Mouse (Mus musculus) CD4-positive, CD25-positive, alpha-beta regulatory T cell, adult 2 months (primary cell): ENCODE results near the gene Rad51c.
"Not testable (repeated sequence)": the region's sequence is repeated elsewhere in the genome, so short reads cannot be mapped to it uniquely, and the experiment has no call there.

Source experiments
- DNase-seq: peaks from one replicate; pipeline ENCODE4 v3.0.0-alpha.2; 2012; ENCODE audit warnings: low read depth, low spot score

The Rad51c gene

DNA sequence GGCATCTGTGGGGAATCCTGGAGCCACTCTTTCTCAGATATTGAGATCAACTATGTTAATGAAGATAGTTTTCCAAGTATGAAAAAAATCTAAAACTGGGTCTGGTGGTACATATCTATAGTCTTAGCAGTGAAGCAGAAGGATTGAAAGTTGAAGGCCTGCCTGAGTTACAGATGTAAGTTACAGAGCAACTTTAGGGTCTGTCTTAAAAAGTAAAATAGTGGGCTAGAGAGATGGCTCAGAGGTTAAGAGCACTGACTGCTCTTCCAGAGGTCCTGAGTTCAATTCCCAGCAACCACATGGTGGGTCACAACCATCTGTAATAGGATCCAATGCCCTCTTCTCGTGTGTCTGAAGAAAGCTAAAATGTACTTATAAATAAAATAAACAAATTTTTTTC is 27.7 kb upstream of the Rad51c start:
- DNase-seq = no peak

DNA sequence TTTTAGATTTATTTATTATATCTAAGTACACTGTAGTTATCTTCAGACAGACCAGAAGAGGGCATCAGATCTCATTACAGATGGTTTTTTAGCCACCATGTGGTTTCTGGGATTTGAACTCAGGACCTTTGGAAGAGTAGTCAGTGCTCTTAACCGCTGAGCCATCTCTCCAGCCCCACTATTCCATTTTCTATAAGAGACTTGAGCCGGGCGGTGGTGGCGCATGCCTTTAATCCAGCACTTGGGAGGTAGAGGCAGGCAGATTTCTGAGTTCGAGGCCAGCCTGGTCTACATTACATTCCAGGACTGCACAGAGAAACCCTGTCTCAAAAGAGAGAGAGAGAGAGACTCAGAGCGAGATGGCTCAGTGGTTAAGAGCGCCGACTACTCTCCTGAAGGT is 27.1 kb upstream of the Rad51c start:
- not testable (repeated sequence) for DNase-seq

DNA sequence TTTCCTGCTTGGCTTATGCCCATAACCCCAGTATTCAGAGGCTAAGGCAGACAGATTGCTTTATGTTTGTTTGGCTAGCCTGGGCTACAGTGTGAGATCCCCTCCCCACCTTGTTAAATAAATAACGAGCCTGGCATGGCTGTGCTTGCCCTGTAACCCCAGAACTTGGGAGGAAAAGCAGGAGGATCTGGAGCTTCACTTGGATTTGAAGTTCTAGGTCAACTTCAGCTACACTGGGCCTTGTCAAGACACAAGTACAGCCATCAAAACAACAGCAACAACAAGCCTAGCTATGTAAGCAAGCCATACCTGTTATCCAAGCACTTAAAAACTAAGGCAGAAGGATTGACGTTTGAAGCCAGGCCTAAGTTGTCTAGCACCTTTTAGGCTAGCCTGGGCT is 25.6 kb upstream of the Rad51c start:
- no peak for DNase-seq

DNA sequence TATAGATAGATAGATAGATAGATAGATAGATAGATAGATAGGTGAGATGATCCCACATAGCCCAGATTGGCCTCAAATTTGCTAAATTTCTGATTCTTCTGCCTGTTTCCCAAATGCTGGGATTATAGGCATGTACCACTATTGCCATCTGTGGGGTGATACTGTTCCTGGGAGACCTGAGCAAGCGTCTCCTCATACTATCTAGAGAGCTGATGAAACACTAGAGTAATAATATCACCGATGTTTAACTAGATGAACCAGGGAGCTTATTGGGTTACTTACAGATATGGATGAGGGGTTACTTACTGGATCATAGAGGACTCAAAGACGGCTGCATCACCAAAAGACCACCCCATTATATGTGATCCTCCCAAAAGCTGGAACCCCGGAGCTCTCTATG is 24.6 kb upstream of the Rad51c start:
- DNase-seq = no peak

DNA sequence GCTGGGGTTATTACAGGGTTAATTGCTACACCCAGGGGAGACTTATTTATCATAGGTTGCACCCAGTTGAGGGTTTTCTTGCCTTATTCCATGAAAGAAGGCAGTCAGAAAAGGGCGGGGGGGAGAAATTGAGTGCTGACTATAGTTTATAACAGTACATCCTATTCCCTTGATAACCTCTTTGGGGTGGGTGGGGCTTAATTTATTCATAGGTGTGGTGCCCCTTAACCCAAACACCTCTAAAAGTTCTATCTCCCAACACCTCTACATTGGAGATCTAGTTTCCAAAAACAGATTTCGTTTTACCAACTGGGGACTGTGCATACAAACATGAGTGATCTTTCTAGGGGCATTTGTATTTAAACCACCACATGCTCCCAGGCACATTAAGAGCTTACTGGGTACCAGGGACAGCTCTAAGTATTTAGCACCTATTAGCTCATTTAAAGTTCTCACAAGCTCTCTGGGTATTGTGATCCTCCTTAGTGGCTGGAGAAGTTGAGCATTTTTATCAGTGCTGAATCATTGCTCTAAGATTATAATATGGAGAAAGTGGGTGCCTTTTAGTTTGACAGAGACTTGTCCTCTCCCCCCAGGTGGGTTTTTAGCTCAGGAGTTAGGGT is 23.4 kb upstream of the Rad51c start:
- DNase-seq = no peak

DNA sequence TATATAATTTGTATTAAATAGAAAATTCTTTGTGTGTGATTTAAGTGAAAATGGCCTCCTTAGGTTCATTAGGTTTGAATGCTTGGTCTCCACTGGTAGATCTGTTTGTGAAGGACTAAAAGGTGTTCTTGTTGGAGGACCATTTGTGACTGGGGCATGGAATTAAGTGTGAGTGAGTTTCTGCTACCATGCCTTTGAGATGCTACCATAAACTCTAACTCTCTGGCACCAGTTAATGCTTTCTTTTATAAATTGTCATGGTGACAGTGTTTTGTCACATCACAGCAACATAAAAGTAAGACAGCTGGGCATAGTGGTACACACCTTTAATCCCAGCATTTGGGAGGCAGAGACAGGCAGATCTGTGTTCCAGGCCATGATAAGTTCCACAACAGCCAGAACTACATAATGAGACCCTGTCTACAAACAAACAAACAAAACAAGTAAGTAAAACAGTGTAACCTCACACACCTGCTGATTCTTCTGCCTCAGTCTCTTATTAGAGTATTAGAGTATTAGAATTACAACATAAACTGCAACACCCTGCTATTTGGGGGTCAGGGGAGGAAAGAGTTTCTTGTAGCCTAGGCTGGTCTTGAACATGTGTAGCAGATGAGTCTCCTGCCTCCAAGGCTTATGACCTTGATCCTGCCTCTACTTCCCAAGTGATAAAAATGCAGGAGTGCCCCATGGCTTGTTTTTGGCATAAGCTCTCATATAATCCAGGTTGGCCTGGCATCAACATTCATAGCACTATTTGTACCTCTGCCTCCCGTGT is 22.7 kb upstream of the Rad51c start:
- DNase-seq = peak; percentile 58

DNA sequence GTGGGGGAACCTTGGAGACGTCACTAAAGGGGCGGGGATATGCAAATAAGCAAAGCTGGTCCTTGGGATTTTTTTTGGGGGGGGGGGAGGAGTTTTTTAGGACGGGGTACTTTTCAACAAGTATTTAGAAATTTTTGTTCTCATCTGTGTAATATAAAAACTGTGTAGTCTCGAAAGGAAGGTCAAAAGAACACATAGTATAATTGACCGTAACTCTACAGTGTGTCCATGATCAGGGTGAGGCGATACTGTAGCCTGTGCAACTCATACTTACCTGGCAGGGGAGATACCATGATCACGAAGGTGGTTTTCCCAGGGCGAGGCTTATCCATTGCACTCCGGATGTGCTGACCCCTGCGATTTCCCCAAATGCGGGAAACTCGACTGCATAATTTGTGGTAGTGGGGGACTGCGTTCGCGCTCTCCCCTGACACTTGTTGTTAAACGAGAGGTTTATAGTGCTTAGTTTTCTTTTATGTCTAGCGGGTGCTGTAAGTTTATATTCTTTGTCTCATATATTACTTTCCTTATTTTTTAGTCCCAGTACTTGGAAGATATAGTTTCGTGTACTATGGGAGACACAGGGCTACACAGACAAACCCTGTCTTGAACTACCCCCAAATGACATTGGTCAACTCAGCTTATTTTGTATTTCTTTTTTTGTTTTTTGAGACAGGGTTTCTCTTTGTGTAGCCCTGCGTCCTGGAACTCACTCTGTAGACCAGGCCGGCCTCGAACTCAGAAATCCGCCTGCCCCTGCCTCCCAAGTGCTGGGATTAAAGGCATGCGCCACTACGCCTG is 21.9 kb upstream of the Rad51c start:
- peak; percentile 94 for DNase-seq

DNA sequence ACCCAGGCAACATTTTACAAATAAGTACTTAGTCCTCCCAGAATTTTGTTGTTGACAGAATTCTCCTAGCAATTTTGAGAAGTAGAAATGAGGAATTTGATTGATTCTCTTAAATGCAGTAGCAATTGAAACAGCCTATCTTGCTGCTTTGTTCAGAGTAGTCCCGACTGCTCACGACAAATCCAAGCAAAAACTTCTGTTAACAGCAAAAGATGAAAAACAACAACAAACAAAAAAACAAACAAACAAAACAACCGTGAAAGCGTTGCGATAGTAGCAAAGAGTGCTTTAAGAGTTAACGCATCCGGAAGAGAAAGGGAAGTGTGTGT is 21.3 kb upstream of the Rad51c start:
- DNase-seq = no peak

DNA sequence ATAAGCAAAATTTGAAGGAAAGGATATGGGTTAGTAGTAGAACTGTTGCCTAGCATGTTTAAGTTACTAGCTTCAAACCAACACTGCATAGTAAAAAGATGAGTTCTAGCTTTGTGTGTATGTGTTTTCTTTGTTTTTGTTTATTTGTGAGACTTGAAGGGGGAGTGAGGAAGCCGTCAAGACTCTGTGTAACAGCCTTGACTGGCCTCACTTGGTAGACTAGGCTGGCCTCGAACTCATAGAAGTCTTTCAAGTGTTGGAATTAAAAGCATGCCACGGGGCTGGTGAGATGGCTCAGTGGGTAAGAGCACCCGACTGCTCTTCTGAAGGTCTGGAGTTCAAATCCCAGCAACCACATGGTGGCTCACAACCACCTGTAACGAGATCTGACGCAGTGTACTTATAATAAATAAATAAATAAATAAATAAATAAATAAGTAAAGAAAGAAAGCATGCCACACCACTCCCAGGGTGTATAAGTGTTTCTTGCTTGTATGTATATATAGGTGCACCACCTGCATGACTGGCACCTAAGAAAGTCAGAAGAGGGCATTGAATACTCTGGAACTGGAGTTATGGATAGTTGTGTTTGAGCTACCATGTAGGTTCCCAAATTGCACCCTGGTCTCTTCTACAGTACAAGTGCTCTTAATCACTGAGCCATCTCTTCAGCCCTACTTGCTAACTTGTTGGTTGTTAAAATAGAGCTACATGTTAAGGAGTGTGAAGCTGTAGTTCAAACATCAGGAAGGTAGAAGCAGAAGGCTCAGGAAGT is 19.0 kb upstream of the Rad51c start:
- DNase-seq = peak; percentile 48

DNA sequence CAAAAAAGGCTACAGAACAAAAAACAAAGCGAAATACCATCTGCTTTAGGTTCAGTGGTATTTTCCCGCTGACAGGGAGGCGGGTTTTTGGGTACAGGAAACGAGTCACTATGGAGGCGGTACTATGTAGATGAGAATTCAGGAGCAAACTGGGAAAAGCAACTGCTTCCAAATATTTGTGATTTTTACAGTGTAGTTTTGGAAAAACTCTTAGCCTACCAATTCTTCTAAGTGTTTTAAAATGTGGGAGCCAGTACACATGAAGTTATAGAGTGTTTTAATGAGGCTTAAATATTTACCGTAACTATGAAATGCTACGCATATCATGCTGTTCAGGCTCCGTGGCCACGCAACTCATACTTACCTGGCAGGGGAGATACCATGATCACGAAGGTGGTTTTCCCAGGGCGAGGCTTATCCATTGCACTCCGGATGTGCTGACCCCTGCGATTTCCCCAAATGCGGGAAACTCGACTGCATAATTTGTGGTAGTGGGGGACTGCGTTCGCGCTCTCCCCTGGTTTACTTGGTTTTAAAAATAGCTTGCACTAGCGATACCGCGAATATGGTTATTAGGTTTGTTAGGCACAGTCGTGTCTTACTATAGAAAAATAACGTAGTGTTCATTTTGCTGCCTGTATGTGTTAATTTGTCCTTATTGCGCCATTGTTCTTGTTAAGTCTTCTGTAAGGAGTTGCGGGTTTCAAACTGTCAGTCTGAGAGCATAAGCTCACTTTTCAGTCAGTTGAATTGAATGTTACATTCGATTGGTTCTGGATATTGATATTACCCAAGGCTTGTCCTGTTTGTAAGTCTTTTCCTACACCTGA is 18.0 kb upstream of the Rad51c start:
- peak; percentile 92 for DNase-seq

DNA sequence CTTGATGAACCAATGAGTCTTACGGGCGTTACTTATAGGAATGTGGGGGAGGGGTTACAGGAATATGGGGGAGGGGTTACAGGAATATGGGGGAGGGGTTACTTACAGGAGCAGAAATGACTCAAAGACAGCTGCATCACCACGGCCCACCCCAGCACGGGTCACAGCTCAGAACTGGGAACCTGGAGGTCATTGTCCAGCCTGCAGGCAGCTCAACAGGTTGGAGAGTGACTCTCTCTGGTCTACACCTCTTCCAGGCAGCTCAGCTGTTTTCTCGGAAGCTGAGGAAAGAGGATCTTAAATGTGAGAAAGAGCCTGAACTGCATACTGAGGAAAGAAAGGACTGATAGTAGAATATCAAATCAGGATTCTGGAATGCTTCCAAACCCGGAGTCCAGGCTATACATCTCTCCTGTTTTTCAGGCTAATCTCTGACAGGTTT is 17.0 kb upstream of the Rad51c start:
- DNase-seq = peak; percentile 27

DNA sequence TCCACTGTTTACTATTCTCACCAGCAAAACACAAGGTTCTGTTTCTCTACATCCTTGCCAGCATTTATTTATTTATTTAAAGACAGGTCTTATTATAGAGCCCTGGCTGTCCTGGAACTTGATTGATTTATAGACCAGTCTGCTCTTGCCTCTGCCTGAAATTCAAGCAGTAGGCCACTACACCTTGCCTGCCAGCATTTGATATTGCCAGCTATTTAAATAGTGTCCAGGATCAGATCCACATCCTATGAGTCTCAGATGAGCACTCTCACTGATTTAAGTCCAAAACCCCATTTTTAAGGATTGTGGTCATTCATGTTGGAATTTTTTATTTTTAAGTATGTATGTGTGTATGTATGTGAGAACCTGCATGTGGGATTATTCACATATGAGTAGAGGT is 16.1 kb upstream of the Rad51c start:
- DNase-seq = no peak

DNA sequence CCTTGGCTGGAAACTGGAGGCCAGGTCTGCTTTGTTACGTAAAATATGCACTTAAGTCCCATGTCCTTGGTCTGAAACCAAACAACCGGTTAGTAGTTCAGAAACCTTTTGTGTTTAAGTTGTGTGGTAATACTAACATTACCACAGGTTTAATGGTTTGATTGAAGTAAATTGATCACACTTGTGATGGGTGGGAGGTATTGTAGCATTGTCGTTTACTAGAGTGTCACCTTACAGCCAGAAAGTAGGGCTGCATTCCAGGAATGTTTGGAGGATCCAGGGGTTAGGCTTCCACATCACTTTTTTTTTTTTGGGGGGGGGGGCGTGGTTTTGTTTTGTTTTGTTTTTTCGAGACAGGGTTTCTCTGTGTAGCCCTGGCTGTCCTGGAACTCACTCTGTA is 11.4 kb upstream of the Rad51c start:
- no peak for DNase-seq

DNA sequence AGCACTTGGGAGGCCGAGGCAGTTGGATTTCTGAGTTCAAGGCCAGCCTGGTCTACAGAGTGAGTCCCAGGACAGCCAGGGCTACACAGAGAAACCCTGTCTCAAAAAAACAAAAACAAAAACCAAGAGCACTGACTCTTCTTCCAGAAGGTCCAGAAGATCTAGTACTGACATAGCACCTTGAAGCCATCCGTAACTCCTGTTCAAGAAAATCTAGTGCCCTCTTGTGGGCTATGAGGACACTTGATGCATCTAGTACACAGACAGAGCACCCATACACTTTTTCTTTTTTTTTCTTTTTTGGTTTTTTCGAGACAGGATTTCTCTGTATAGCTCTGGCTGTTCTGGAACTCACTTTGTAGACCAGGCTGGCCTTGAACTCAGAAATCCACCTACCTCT is 8.7 kb upstream of the Rad51c start:
- DNase-seq = peak; percentile 46

DNA sequence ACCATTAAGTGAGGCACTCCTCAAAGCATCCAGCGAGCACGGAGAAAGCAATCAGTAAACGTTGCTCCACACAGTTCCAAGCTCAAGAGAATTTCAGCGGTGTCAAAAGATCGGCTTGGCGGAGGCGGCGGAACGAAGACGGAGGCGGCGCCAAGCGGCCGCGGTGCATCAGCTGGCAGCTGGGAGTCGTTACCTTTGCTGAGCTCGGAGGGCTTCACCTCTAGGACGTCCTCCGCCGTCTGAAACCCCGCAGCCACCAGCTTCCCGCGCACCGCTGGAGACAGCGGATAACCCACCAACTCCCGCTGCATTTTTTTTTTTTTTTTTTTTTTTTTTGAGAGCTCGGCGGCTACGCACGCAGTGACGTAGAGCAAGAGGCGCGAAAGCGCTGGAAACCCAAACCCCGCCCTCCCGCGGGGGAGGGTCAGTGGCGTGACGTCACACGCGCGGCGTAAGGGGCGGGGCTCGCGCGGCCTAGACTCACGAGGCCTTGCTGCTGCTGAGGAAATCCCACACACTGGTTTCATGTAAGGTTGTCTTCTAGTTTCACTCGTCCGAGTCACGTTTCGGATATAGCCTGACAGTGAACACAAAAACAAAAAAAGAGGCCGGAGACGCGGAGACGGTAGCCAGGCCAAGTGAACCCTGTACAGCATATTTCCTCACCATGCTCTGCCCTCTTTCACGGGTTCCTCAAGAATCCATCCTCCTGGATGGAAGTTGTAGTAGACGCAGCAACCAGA is 472 bp downstream of the Rad51c start:
- peak; percentile 99 for DNase-seq

DNA sequence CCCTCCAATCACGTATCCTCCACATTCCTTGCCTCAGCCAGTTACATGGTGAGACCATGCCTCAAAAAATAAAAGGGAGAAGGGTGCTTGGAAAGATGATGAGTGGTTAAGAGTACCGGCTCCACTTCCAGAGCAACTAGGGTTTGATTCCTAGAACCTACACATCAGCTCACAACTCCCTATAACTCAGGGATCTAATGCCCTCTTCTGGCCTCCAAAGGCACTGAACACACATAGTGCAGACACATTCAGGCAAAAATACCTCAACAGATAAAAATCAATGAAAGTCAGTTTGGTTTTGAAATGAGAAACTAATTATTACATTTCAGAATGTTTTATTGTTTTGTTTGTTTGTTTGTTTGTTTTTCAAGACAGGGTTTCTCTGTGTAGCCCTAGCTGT is 6.4 kb downstream of the Rad51c start:
- DNase-seq = no peak

DNA sequence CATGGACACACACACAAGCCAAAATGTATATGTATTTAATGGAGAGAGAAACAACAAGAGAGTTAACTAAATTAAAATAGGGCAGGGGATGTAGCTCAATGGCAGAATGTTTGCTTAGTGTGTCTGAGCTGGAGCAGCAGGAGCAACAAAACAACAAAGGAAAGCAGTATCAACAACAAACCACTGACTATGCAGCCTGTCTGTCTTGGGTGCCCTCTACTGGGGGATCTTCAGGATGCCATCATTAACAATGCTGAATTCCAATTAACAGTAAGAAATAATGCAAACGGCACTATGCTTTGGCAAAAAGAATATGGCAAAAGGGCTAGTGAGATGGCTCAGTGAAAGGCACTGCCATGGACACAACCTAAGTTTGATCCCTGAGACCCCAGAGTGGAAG is 10.9 kb downstream of the Rad51c start:
- peak; percentile 61 for DNase-seq

DNA sequence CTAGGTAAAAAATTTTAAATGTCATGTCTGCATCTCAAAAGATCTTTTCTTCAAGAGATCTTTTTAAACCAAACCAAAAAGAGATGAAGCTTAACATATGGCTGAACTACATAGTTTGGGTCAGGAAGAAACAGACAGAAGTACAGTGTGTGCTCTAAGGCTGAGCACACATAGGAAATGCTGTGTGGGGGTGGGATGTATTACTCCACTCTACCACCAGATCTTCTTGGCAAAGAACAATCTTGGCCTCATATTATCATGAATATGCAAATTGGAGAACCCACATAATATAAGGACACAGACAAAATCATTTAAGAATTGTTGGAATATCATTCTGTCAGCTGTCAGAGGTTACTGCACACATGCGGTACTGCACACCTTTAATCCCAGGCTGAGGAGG is 19.1 kb downstream of the Rad51c start:
- no peak for DNase-seq

DNA sequence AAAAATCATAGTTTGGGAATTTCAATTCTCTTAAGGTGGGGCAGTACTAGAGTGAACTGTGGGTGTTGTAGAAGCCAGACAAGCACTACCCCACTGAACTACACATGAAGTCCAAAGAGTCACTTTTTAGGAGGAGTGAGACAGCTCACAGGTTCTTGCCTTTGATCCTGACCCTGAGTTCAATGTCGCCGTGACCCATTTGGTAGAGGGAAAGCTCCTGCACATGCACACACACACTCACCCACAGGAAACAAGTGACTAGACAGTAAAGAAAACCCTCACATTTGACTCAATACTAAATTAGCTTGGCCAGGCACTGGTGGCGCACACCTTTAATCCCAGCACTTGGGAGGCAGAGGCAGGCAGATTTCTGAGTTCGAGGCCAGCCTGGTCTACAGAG is 20.2 kb downstream of the Rad51c start:
- DNase-seq = no peak

DNA sequence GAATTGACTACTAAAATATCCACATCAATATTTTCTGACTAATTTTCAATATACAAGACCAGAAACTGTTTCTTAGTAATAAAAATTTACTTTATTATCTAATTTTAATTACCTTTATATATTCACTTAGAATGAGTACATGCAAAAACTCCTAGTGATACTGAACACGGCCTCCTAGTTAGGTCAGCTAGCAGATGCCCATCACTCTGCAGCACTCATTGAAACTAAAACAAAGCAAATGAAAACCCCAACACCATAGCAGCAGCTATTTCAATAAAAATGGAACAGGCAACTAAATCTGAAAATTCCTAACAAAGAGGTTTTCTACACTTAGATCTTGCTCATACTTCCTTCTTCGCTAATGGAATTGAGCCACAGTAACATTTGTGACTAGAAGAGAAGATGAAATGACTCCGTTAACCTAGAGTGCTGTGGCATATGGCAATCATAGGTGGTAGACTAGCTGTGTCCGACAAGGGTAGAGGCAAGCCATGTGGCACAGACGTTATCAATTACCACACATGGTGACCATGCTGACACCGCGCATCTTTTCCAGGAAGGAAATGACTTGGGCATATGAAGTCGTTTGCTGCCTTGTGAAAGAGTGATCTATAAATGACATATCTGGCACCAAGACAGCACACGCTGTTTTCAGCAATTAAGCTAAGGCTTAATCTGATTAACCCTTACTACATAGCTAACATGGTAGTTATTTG is 36.7 kb downstream of the Rad51c start:
- DNase-seq = no peak
